Mouse (Mus musculus): ENCODE data around the gene Skp1a. TPM values are rescaled to one million over a fixed set of nuclear protein-coding genes. Genes with fewer than 3 reads are reported as not detected.
A peak's percentile ranks its signal among the peaks of the same experiment; 100 is the strongest.
"Not testable (repeated sequence)": the region's sequence is repeated elsewhere in the genome, so short reads cannot be mapped to it uniquely, and the experiment has no call there.

The Skp1a gene
- 100 to 1,000 TPM; 436 to 471 TPM for total RNA-seq (2021)
- long read RNA-seq, experiment 1, transcript Skp1a-201 (6 exons, 1,440 nt), result major isoform, 144 of 149 reads
- long read RNA-seq, experiment 1, partial matches to known transcripts, result 2 of 149 reads
- long read RNA-seq, experiment 1, other reads (novel, unspliced or antisense), result 2 of 149 reads
- long read RNA-seq, experiment 2, transcript Skp1a-201 (6 exons, 1,440 nt), result major isoform, 80 of 85 reads
- long read RNA-seq, experiment 2, partial matches to known transcripts, result 0 of 85 reads
- long read RNA-seq, experiment 2, other reads (novel, unspliced or antisense), result 5 of 85 reads

- DNase-seq (ENCODE audit: extremely low spot score in 1 of 2, low spot score in 2 of 2), result peak; percentile 90 to 93
- Histone ChIP-seq H3K4me3 (peak within 1 kb of the TSS; percentile 88), H3K27ac (peak within 1 kb of the TSS; percentile 100)
- no peak for TF ChIP-seq CTCF (IDR thresholded peaks at IDR 0.05)
- intact Hi-C loops (cut with DNase I), result loop anchor here (5.0 kb wide), 1 partner anchor 545 kb away; the partner anchor contains the start of gene 0610009B22Rik
Measured at GRCm38 (mm10) chr11:52231606-52232541, at the start of gene Skp1a. Gene Skp1a (plus strand): TSS chr11:52231995.

GRCm38 (mm10) chr11:52196496-52197023 is 35.2 kb upstream of the Skp1a start:
- H3K27ac ChIP-seq; intact Hi-C loops (cut with DNase I); DNase-seq (ENCODE audit: extremely low spot score in 1 of 2, low spot score in 2 of 2); H3K4me3 ChIP-seq: not testable (repeated sequence)

GRCm38 (mm10) chr11:52213887-52214286 is 17.9 kb upstream of the Skp1a start, which contains the start of gene Olfr1371:
Gene Olfr1371 (minus strand): TSS chr11:52213987.
- no peak within 1 kb of the TSS for H3K27ac ChIP-seq
- intact Hi-C loops (cut with DNase I), result no loop called here
- DNase-seq (ENCODE audit: extremely low spot score in 1 of 2, low spot score in 2 of 2), result no peak
- H3K4me3 ChIP-seq, result no peak within 1 kb of the TSS
- no peak for TF ChIP-seq CTCF (IDR thresholded peaks at IDR 0.05)

- intact Hi-C loops (cut with DNase I), result loop anchor here (2.0 to 5.0 kb wide), 3 partner anchors 77 to 403 kb away; no protein-coding TSS in a partner anchor
- TF ChIP-seq CTCF (IDR thresholded peaks at IDR 0.05), result peak; percentile 85
- Histone ChIP-seq H3K27ac (no peak overlapping the region), H3K4me3 (no peak overlapping the region)
- peak; percentile 60 to 69 for DNase-seq (ENCODE audit: extremely low spot score in 1 of 2, low spot score in 2 of 2)
Measured at GRCm38 (mm10) chr11:52220282-52220681, 11.5 kb upstream of the Skp1a start.

GRCm38 (mm10) chr11:52221921-52222320 is 9.9 kb upstream of the Skp1a start:
- not testable (repeated sequence) for H3K27ac ChIP-seq; DNase-seq (ENCODE audit: extremely low spot score in 1 of 2, low spot score in 2 of 2); H3K4me3 ChIP-seq
- intact Hi-C loops (cut with DNase I), result loop anchor here (2.0 to 5.0 kb wide), 4 partner anchors 79 to 405 kb away; no protein-coding TSS in a partner anchor

GRCm38 (mm10) chr11:52222891-52223290 is 8.9 kb upstream of the Skp1a start:
- Histone ChIP-seq H3K27ac (no peak overlapping the region), H3K4me3 (no peak overlapping the region)
- intact Hi-C loops (cut with DNase I), result loop anchor here (2.0 to 5.0 kb wide), 2 partner anchors 120 to 406 kb away; no protein-coding TSS in a partner anchor
- no peak for DNase-seq (ENCODE audit: extremely low spot score in 1 of 2, low spot score in 2 of 2)
- TF ChIP-seq CTCF (IDR thresholded peaks at IDR 0.05), result peak; percentile 58

GRCm38 (mm10) chr11:52223968-52224682 is 7.7 kb upstream of the Skp1a start:
- H3K4me3 ChIP-seq, result no peak overlapping the region
- TF ChIP-seq CTCF (IDR thresholded peaks at IDR 0.05), result no peak
- intact Hi-C loops (cut with DNase I), result loop anchor here (2.0 to 5.0 kb wide), 2 partner anchors 119 to 407 kb away; no protein-coding TSS in a partner anchor
- no peak for DNase-seq (ENCODE audit: extremely low spot score in 1 of 2, low spot score in 2 of 2)
- H3K27ac ChIP-seq, result no peak overlapping the region

GRCm38 (mm10) chr11:52225986-52226599 is 5.7 kb upstream of the Skp1a start:
- no peak overlapping the region for H3K27ac ChIP-seq
- H3K4me3 ChIP-seq, result no peak overlapping the region
- no peak for DNase-seq (ENCODE audit: extremely low spot score in 1 of 2, low spot score in 2 of 2)
- intact Hi-C loops (cut with DNase I), result no loop called here
- TF ChIP-seq CTCF (IDR thresholded peaks at IDR 0.05), result no peak

- DNase-seq (ENCODE audit: extremely low spot score in 1 of 2, low spot score in 2 of 2), result no peak
- H3K4me3 ChIP-seq, result no peak overlapping the region
- H3K27ac ChIP-seq, result no peak overlapping the region
- no peak for TF ChIP-seq CTCF (IDR thresholded peaks at IDR 0.05)
- intact Hi-C loops (cut with DNase I), result no loop called here
Measured at GRCm38 (mm10) chr11:52227053-52227452, 4.7 kb upstream of the Skp1a start.

GRCm38 (mm10) chr11:52227466-52228226 is 4.1 kb upstream of the Skp1a start:
- no peak for DNase-seq (ENCODE audit: extremely low spot score in 1 of 2, low spot score in 2 of 2)
- intact Hi-C loops (cut with DNase I), result no loop called here
- TF ChIP-seq CTCF (IDR thresholded peaks at IDR 0.05), result no peak
- Histone ChIP-seq H3K4me3 (no peak overlapping the region), H3K27ac (no peak overlapping the region)

Data from left cerebral cortex, adult 2 months (tissue).